Mouse (Mus musculus) c-Kit-negative CD71-positive TER-119-positive erythroid progenitor cells, embryonic 14.5 days (primary cell): Measurements from ENCODE around the gene Tuba3b.

Experiments used
- DNase-seq: peaks from one replicate; pipeline ENCODE4 v3.0.0-alpha.2; 2013; ENCODE audit warnings: low read depth, low spot score

Gene Tuba3b

GRCm38 (mm10) chr6:145664208-145664607, 48.7 kb downstream of the Tuba3b start:
- no peak for DNase-seq

DNA sequence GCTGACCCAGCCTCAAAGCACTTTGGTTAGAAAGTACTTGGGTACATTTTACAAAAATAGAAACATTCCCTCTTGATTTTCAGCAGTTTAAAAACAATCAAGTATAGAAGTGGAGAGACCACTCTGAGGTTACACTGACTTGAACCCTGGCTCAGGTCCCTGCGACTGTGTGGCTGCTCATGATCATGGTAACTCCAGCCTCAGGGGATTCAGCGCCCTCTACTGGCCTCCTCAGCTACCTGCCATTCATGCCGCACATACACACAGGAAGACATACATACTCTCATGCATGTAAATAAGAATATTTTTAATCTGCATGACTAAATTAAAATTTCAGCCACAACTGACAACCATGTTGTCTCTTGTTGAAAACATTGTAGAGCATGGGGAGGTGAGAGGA, 50.2 kb downstream of the Tuba3b start:
- DNase-seq: no peak

- no peak for DNase-seq
Observed at GRCm38 (mm10) chr6:145667654-145668053, 52.1 kb downstream of the Tuba3b start.

DNA sequence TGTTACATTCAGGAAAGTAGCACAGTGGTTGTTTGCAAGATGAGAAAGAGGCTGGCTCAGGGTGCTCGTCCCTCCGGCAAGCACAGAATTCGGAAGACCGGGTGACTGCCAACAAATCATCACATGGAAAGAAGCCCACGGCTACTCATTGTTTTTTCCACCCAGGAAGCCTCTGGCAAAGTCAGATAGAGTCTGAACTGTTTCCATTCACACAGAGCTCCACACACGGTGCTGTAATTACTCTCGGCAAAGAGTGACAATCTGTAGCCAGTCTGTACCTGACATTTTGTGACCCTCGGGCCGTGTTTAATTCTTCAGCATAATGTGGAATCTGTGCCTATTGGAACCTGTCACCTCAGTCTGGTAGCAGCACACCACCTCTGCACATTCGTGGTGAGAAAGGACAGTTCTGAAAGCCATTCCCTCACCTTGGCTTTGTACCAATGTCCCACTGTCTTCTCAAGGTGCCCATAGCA, 54.1 kb downstream of the Tuba3b start:
- DNase-seq: no peak
